Mouse (Mus musculus) heart, embryonic 13.5 days (tissue): ENCODE measurements at regions not wholly inside any gene's neighbourhood (a gene's known extent, or its start where the extent isn't known, plus 50 kb on each side); places are given as distances from the start of the nearest gene placed in this dataset.

ENCODE experiments used
- ATAC-seq: fragments of 200-750 bp; cut with Nextera tagmentation; 2 replicates; pipeline ENCODE4 v1.8.0; 2017; ENCODE audit warnings: moderate TSS enrichment; ENCODE audit not compliant: insufficient number of reproducible peaks, low FRiP score, low TSS enrichment; ENCODE audit errors: extremely low read depth
- H3K27ac ChIP-seq: fragments of 300-500 bp; sonication (generic); replicated peaks from 2 replicates; pipeline ENCODE4 v1.5.1; 2015; ENCODE audit warnings: moderate library complexity, mild to moderate bottlenecking, inconsistent platforms
- H3K27me3 ChIP-seq: fragments of 300-500 bp; sonication (generic); replicated peaks from 2 replicates; pipeline ENCODE4 v1.6.1; 2015; ENCODE audit warnings: mild to moderate bottlenecking, inconsistent platforms
- H3K36me3 ChIP-seq: fragments of 300-500 bp; sonication (generic); 2 replicates; pipeline ENCODE4 v1.6.1; 2015; ENCODE audit warnings: mild to moderate bottlenecking, inconsistent platforms
- H3K4me1 ChIP-seq: fragments of 300-500 bp; sonication (generic); 2 replicates; pipeline ENCODE4 v1.6.1; 2015; ENCODE audit warnings: inconsistent platforms
- H3K4me2 ChIP-seq: fragments of 300-500 bp; sonication (generic); 2 replicates; pipeline ENCODE4 v1.6.1; 2015; ENCODE audit warnings: inconsistent platforms, mild to moderate bottlenecking, moderate library complexity
- H3K4me3 ChIP-seq: fragments of 300-500 bp; sonication (generic); 2 replicates; pipeline ENCODE4 v1.5.1; 2015; ENCODE audit warnings: moderate library complexity, mild to moderate bottlenecking, inconsistent platforms
- H3K9ac ChIP-seq: fragments of 300-500 bp; sonication (generic); 2 replicates; pipeline ENCODE4 v1.6.1; 2015; ENCODE audit warnings: inconsistent platforms, mild to moderate bottlenecking, moderate library complexity
- H3K9me3 ChIP-seq: fragments of 300-500 bp; sonication (generic); 2 replicates; pipeline ENCODE4 v1.6.1; 2016; ENCODE audit warnings: inconsistent platforms
- WGBS: fragments of 180-500 bp; shearing (Covaris S2); methylation state at CpG from one replicate; pipeline ENCODE4 v1.1.7; 2015; ENCODE audit warnings: mixed read lengths; 5-methylcytosine and 5-hydroxymethylcytosine counted together

DNA sequence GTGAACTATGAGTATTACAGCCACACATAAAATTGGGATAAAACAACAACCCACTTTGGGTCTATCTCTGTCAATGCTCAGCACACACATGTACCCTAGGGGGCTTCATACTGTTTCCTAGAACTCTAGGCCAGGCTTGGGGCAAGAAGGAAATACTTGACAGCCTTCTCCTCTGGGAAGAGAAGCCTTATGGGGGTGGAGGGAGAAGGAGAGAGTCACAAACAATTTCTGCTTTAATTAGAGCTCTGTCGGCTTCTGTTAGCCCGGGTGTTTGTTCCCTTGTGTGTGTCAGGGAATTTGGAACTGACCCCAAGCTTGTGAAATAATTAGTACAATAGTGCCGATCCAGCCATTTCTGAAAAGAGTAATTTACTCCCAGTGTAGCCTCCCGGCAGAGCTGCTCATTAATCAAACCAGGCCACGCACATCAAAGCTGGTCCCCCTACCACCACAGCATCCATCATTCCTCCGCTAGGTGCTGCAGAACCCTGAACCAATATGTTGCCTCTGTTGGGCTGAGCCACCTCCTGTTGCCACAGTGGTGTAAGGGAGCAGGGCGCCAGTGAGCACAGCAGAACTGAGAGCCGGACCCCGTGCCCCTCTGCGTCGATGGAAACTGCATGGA, 307.3 kb downstream of the Tmem114 start:
- H3K4me1 ChIP-seq = no peaks in the 10 kb centered on the region
- no peaks in the 10 kb centered on the region for H3K9me3 ChIP-seq
- WGBS = 62% methylated on average over 11 of the region's 11 CpGs
- no peak overlapping the region for H3K9ac ChIP-seq
- H3K4me2 ChIP-seq = no peak overlapping the region
- H3K36me3 ChIP-seq = no peaks in the 10 kb centered on the region
- H3K4me3 ChIP-seq = no peak overlapping the region
- no peak overlapping the region for H3K27ac ChIP-seq
- no peaks in the 10 kb centered on the region for H3K27me3 ChIP-seq
- ATAC-seq = no peak

DNA sequence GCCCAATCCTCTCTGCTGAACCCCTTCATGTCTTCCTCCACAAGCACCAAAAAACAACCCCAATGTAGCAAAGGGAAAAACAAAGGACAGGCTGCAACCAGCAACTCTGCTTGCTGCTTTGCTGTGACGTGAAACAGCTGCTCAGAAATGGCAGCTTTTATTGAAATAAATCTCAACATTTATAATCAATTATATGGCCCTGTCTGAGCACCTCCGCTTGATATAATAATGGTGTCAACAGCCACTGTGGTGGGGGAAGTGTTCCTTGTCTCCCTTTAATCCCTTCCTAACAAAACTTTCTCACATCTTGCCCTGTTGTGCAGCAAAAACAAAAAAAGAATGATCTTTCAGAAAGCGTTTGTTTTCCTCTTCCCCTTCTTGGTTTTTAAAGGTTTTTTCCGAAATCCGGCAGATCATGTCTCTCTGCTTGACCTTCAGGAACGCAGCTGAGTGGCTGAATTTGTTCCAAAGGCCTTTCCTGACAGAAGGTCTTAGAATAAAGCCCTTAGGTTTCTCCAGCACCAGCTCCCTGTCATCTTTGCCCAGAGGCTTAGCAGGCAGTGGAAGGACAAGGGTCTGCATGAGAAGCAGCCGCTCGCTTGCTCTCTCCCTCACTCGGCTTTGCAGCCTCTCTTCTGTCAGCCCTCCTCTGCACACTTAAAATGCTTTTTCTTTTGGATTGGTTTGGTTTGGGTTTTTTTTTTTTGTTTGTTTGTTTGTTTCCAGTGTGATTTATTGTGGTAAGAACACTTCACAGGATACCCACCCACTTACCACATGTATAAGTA, 313.4 kb downstream of the Tmem114 start:
- H3K27ac ChIP-seq = no peak overlapping the region
- H3K9me3 ChIP-seq = no peaks in the 10 kb centered on the region
- H3K36me3 ChIP-seq = no peaks in the 10 kb centered on the region
- no peak overlapping the region for H3K4me3 ChIP-seq
- H3K9ac ChIP-seq = no peak overlapping the region
- no peaks in the 10 kb centered on the region for H3K27me3 ChIP-seq
- H3K4me2 ChIP-seq = no peak overlapping the region
- no peaks in the 10 kb centered on the region for H3K4me1 ChIP-seq
- ATAC-seq = no peak
- 43% methylated on average over 9 of the region's 9 CpGs for WGBS

DNA sequence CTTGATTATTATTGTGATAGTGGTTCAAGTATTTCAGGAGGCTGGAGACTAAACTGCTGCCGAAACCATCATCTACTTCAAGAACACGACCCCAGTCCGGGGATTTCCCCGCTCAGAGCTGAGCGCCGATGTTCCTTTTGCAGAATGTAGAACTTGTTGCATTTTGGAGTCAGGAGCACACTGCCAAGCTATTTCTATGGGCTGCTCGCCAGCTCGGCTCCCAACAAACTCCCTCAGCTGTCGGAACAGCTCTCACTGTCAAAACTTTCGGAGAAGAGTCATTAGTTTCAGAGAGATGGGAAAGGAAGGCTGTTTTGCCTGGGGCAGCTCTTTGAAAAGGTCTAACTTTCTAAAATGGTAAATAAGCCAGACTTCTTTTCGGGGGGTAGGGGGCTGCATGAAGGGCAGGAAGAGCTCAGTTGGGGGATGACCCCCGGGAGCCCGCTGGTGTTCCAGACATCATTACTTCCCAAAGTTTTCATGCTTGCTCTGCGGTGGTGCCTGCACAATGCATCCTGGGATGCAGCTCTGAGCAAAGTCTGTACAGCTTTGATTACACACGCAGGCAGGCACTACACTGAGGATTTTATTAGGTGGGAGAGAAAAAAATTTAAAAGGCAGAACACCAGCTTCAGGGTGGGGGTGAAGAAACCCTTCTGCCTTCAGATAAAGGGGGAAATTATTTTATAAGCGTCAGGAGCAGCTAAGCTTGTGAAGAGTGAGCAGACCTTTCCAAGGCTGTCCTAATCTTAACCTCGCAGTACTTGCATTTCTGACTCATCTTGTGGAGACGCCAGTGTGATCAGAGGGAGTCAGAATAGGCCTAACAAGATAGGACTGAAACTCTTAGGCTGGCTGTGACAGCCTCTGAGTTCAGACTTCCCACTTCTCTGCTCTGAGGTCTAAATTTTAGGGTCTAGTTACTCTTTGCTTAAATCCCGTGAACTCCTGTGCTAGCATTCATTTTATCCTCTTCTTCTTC, 316.5 kb downstream of the Tmem114 start:
- 67% methylated on average over 19 of the region's 19 CpGs for WGBS
- no peak overlapping the region for H3K4me3 ChIP-seq
- no peaks in the 10 kb centered on the region for H3K27me3 ChIP-seq
- H3K4me2 ChIP-seq = no peak overlapping the region
- H3K9ac ChIP-seq = no peak overlapping the region
- no peak for ATAC-seq
- H3K36me3 ChIP-seq = no peaks in the 10 kb centered on the region
- H3K9me3 ChIP-seq = no peaks in the 10 kb centered on the region
- H3K4me1 ChIP-seq = no peaks in the 10 kb centered on the region
- no peak overlapping the region for H3K27ac ChIP-seq

DNA sequence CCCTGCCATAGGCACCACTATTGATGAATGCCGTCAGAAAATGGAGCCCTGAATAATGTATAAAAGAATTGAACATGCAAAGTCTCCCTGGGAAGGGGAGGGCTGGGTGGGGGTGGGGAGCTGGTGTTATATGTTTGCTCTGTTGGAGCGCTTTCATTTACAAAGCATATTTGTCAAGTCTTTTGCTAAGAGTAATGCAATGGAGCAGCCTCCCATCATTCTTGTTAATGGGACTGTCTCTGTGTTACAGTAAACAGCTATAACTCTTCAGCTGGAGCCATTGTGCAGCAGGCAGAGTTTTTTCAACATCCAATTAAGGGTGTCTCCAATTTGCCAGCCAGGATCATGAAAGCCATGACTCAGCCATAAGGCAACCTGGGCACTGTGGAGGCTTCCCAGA, 345.9 kb downstream of the Tmem114 start:
- H3K4me3 ChIP-seq = no peak overlapping the region
- H3K4me1 ChIP-seq = no peaks in the 10 kb centered on the region
- WGBS = 64% methylated on average over 2 of the region's 2 CpGs
- no peaks in the 10 kb centered on the region for H3K9me3 ChIP-seq
- ATAC-seq = no peak
- H3K36me3 ChIP-seq = no peaks in the 10 kb centered on the region
- no peaks in the 10 kb centered on the region for H3K27me3 ChIP-seq
- no peak overlapping the region for H3K27ac ChIP-seq
- H3K9ac ChIP-seq = no peak overlapping the region
- no peak overlapping the region for H3K4me2 ChIP-seq

DNA sequence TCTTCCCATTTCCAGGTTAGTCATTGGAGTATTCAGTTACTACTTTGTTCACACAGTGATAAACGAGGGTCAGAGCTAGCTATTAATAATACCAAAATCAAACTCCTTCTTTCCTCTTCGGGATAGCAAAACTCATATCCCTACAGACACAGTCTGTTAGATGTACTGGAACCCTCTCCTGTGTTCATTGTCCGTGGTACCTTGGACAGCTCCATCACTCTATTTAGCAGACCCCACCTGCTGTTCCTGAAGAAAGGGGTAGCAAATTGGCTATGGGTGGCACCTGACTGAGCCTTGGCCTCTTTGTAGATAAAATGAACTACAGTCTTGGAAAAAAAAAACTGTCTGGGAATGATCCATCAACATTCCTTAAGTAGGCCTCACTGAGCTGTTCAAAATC, 346.5 kb downstream of the Tmem114 start:
- H3K9ac ChIP-seq = no peak overlapping the region
- H3K4me3 ChIP-seq = no peak overlapping the region
- no peak for ATAC-seq
- no peak overlapping the region for H3K4me2 ChIP-seq
- no peaks in the 10 kb centered on the region for H3K27me3 ChIP-seq
- H3K9me3 ChIP-seq = no peaks in the 10 kb centered on the region
- no peaks in the 10 kb centered on the region for H3K4me1 ChIP-seq
- 48% methylated on average over 3 of the region's 3 CpGs for WGBS
- no peaks in the 10 kb centered on the region for H3K36me3 ChIP-seq
- no peak overlapping the region for H3K27ac ChIP-seq

DNA sequence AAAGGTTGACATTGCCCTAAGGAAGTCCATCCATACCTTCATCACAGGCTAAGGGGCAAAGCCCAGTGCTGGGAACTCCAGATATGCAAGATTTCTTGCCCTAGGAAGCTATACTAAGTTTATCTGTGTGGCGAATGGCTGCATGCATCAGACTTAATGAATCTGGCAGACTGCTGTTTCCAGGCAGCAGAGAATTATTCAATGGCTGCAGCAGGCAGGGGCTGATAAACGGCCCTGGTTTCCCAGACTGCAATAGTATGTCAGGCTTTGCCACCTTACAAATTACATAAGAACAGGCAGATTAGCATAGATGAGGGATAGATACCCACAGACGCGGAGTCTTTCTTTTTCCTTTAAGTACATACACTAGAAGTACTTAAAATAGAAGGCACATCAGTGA, 350.2 kb downstream of the Tmem114 start:
- no peak overlapping the region for H3K27ac ChIP-seq
- H3K9me3 ChIP-seq = no peaks in the 10 kb centered on the region
- H3K27me3 ChIP-seq = no peaks in the 10 kb centered on the region
- WGBS = 62% methylated on average over 4 of the region's 4 CpGs
- no peak overlapping the region for H3K4me3 ChIP-seq
- H3K9ac ChIP-seq = no peak overlapping the region
- no peaks in the 10 kb centered on the region for H3K36me3 ChIP-seq
- H3K4me1 ChIP-seq = no peaks in the 10 kb centered on the region
- H3K4me2 ChIP-seq = no peak overlapping the region
- ATAC-seq = no peak

DNA sequence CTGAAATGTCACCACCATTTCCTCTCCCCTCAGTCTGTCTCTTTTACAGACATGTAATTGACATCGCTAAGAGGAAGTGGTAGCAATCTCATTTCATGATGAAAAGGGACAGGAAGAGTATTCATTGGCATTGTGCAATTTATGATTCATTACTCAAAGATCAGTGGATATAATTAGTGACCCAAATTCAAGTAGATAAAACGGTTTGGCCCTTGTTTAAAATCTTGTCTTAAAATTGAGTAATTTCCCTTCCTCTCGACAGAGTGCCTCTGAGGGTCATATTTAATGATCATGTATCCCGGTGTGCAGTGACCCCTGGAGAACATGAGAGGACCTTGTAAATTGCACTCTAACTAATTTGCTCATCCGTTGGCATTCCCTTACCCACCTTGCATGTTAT, 371.0 kb downstream of the Tmem114 start:
- no peaks in the 10 kb centered on the region for H3K27me3 ChIP-seq
- no peaks in the 10 kb centered on the region for H3K4me1 ChIP-seq
- no peak overlapping the region for H3K9ac ChIP-seq
- no peaks in the 10 kb centered on the region for H3K36me3 ChIP-seq
- no peak overlapping the region for H3K4me3 ChIP-seq
- H3K27ac ChIP-seq = no peak overlapping the region
- whole genome bisulfite sequencing = 67% methylated on average over 5 of the region's 5 CpGs
- ATAC-seq = no peak
- H3K4me2 ChIP-seq = no peak overlapping the region
- H3K9me3 ChIP-seq = no peaks in the 10 kb centered on the region

DNA sequence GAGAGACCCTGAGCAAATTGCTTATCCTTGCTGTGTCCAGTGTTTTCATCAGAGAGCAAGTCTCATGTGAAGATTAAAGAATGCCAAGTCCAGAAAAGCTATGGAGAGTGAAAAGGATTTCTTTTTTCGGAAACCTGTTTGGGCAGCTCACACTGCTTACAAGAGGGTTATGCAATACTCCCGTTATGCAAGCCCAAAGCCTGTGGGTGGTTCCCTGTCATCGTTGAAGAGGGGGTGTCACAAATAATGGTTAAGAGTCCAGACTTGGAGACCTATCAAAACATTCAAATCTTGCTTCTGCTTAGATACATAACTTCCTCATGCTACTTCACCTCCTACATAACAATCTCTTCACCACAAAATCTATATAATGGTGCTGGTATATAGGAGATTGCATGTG, 416.0 kb downstream of the Tmem114 start:
- Histone ChIP-seq H3K4me3 (no peak overlapping the region), H3K9ac (no peak overlapping the region), H3K36me3 (no peaks in the 10 kb centered on the region), H3K4me1 (peaks cover 3% of the 10 kb centered on the region; the same call in 1 of the 2 replicates), H3K27ac (no peak overlapping the region), H3K4me2 (no peak overlapping the region), H3K27me3 (no peaks in the 10 kb centered on the region), H3K9me3 (no peaks in the 10 kb centered on the region)
- WGBS = 65% methylated on average over 3 of the region's 3 CpGs
- no peak for ATAC-seq

DNA sequence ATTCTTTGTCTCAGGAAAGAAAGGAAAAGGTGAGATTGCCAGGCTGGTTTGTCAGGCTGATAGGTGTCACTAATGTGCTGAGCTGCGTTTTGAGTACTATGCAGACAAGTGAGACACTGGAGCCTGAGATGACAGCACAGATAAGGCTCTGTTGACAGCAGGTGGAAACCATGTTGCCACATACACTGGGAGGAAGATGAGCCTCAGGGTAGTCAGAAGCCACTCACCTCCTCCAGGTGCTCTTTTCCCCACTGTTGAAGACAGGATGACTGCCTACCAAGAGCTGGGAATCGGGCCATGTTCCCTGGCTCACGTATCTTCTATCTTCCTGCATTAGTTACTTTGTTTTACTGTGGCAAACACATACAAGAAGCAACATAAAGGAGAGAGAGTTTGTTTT, 418.3 kb downstream of the Tmem114 start:
- H3K4me2 ChIP-seq = no peak overlapping the region
- no peak for ATAC-seq
- 67% methylated on average over 3 of the region's 3 CpGs for WGBS
- no peaks in the 10 kb centered on the region for H3K9me3 ChIP-seq
- no peak overlapping the region for H3K27ac ChIP-seq
- H3K4me3 ChIP-seq = no peak overlapping the region
- H3K4me1 ChIP-seq = peaks cover 5% of the 10 kb centered on the region; the same call in 1 of the 2 replicates
- H3K27me3 ChIP-seq = no peaks in the 10 kb centered on the region
- H3K36me3 ChIP-seq = no peaks in the 10 kb centered on the region
- H3K9ac ChIP-seq = no peak overlapping the region

DNA sequence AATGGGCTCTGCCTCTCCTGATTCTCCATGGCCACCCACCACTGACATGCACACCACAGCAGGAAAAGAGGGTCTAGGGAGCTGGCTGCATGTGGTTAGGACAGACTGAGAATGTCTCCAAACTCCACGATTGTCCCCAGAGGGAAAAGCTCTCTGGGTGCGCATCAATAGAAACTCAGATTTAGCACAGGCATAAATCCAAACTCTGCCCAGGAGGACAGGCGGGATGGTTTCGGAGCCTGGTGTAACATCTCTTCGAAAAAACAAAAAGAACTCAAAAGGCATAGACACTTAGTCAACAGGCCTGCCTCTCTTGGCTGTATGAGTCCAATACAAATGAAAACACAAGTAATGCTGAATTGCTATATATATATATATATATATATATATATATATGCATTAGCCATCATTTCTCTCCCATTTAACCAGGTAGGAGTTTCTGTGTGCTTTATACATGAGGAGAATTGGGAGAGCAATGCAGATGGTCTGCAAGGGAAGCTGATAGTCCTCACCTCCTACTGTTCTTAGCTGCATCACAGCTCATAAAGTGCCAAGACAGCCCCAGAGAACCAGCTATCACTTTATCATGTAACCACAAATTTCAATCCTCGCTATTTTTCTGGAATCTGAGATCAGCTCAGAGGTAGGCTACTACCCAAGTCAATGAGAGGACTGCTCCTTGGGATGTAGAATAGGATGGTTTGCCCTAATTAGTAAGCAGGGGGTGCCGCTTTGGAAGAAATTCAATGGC, 422.4 kb downstream of the Tmem114 start:
- 81% methylated on average over 7 of the region's 7 CpGs for WGBS
- Histone ChIP-seq H3K4me3 (no peak overlapping the region), H3K27ac (no peak overlapping the region), H3K4me1 (peaks cover 5% of the 10 kb centered on the region; the same call in 1 of the 2 replicates), H3K4me2 (no peak overlapping the region), H3K36me3 (no peaks in the 10 kb centered on the region), H3K27me3 (no peaks in the 10 kb centered on the region), H3K9ac (no peak overlapping the region), H3K9me3 (peaks cover 6% of the 10 kb centered on the region; the same call in 1 of the 2 replicates)
- ATAC-seq = no peak

DNA sequence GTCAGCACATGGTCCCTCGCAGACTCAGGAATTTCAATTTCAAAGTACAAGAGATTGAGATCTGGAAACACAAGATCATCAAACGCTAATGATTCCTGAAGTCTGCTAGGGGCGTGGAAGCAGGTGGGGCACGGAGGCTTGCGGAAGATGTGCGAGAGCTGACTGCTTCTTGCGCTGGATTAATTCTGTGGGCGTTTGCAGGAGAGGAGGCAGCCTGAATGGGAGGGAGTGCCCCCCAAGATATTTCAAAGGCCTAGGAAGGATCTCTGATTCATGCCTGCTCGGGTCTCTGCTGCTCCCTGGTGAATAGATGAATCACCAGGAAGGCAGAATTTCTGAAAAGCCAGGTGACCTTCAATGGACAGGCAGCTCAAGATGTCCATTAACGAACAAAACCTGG, 442.1 kb downstream of the Tmem114 start:
- no peak overlapping the region for H3K4me3 ChIP-seq
- H3K4me1 ChIP-seq = no peaks in the 10 kb centered on the region
- no peaks in the 10 kb centered on the region for H3K27me3 ChIP-seq
- H3K27ac ChIP-seq = no peak overlapping the region
- H3K36me3 ChIP-seq = no peaks in the 10 kb centered on the region
- no peaks in the 10 kb centered on the region for H3K9me3 ChIP-seq
- H3K9ac ChIP-seq = no peak overlapping the region
- ATAC-seq = no peak
- no peak overlapping the region for H3K4me2 ChIP-seq
- 46% methylated on average over 10 of the region's 10 CpGs for WGBS
